ENCODE assay signal across 8 mouse cellular contexts in the genomic region with DNA sequence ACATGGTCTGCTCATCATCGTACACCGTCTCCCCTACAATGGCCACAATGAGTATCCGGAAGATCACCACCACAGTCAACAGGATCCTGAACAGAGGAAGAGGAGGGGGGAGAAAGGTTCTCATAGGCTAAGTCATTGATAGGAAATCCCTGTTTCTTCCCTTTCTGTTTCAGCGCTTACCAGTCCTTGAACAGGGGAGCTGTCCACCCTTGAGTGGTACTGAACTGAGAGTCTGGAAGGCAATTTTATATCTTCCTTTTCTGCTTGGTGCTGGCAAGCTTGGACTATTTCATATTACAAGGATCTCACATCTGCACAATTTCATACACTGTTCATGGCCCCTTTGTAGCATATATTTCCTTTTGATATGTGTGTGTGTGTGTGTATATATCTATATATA. TPM values are rescaled to one million over a fixed set of nuclear protein-coding genes. Genes with fewer than 3 reads are reported as not detected.
DNase-seq lines count a peak whose midpoint lies in the region; ATAC-seq lines count a peak whose summit lies in the region.

No protein-coding gene starts in this region.

- H3K9ac ChIP-seq in liver, embryonic 11.5 days (ENCODE audit: low read depth, low read length), result no peak overlapping the region
- no peak overlapping the region; the same call in 1 of the 2 replicates for H3K9ac ChIP-seq in hindbrain, embryonic 16.5 days (ENCODE audit: low read depth, low read length)

- no peak overlapping the region for H3K27ac ChIP-seq in liver, embryonic 11.5 days (ENCODE audit: low read depth, low read length)
- H3K27ac ChIP-seq in hindbrain, embryonic 16.5 days (ENCODE audit: low read depth, low read length), result no peak overlapping the region
- no peak overlapping the region for H3K27ac ChIP-seq in midbrain, embryonic 10.5 days (replicated peaks)

- WGBS in liver, embryonic 11.5 days, result 42% methylated on average over 4 of the region's 4 CpGs
- WGBS in hindbrain, embryonic 16.5 days, result 66% methylated on average over 4 of the region's 4 CpGs
- 44% methylated on average over 4 of the region's 4 CpGs for WGBS in midbrain, embryonic 10.5 days

- peaks cover 41% of the 10 kb centered on the region for H3K27me3 ChIP-seq in liver, embryonic 11.5 days (replicated peaks; ENCODE audit: control insufficient read depth, insufficient read depth, low read length)
- no peaks in the 10 kb centered on the region for H3K27me3 ChIP-seq in hindbrain, embryonic 16.5 days (replicated peaks; ENCODE audit: control insufficient read depth, insufficient read depth, low read length)
- peaks cover 44% of the 10 kb centered on the region for H3K27me3 ChIP-seq in midbrain, embryonic 10.5 days (ENCODE audit: low read depth, poor library complexity, severe bottlenecking)

- DNase-seq in liver, result peak; percentile 43
- no peak for DNase-seq in liver, embryonic 11.5 days (ENCODE audit: low spot score)
- DNase-seq in c-Kit-positive CD71-negative TER-119-negative erythroid progenitor cells, embryonic 14.5 days (ENCODE audit: low read depth), result peak; percentile 37
- peak; percentile 33 for DNase-seq in midbrain, embryonic 10.5 days (ENCODE audit: low spot score)
- DNase-seq in left cerebral cortex, adult 8-10 months (ENCODE audit: low spot score in 2 of 2), result no peak
- DNase-seq in right cerebral cortex, postnatal 25 days, result no peak
- DNase-seq in right cerebral cortex, adult 2 months (ENCODE audit: low spot score in 2 of 2), result no peak

- H3K4me1 ChIP-seq in liver, embryonic 11.5 days (replicated peaks; ENCODE audit: control insufficient read depth, insufficient read depth, low read length), result no peaks in the 10 kb centered on the region
- H3K4me1 ChIP-seq in hindbrain, embryonic 16.5 days (ENCODE audit: control insufficient read depth, insufficient read depth, low read depth, low read length), result peaks cover 4% of the 10 kb centered on the region; the same call in 1 of the 2 replicates
- H3K4me1 ChIP-seq in midbrain, embryonic 10.5 days, result peaks cover 17% of the 10 kb centered on the region

- ATAC-seq in liver, embryonic 11.5 days (replicated peaks; ENCODE audit: low FRiP score), result no peak
- no peak for ATAC-seq in hindbrain, embryonic 16.5 days

- H3K9me3 ChIP-seq in liver, embryonic 11.5 days (ENCODE audit: control insufficient read depth, low read length), result no peaks in the 10 kb centered on the region
- H3K9me3 ChIP-seq in hindbrain, embryonic 16.5 days (ENCODE audit: control insufficient read depth, low read length), result no peaks in the 10 kb centered on the region
- no peaks in the 10 kb centered on the region for H3K9me3 ChIP-seq in midbrain, embryonic 10.5 days (replicated peaks)

- H3K36me3 ChIP-seq in liver, embryonic 11.5 days (ENCODE audit: control insufficient read depth, insufficient read depth, low read length), result no peaks in the 10 kb centered on the region
- no peaks in the 10 kb centered on the region for H3K36me3 ChIP-seq in hindbrain, embryonic 16.5 days (ENCODE audit: control insufficient read depth, insufficient read depth, low read length)
- H3K36me3 ChIP-seq in midbrain, embryonic 10.5 days, result no peaks in the 10 kb centered on the region

- H3K4me3 ChIP-seq in liver, embryonic 11.5 days (ENCODE audit: low read depth, low read length), result no peak overlapping the region
- peak overlapping the region; percentile 53 for H3K4me3 ChIP-seq in hindbrain, embryonic 16.5 days (ENCODE audit: low read length)
- no peak overlapping the region for H3K4me3 ChIP-seq in midbrain, embryonic 10.5 days

- no peak overlapping the region for H3K4me2 ChIP-seq in liver, embryonic 11.5 days
- H3K4me2 ChIP-seq in hindbrain, embryonic 16.5 days (ENCODE audit: low read length), result peak overlapping the region; percentile 69

RNA-seq across cellular contexts. Expression of gene Gjd2, which starts 1.6 kb away (rescaled TPM):
- polyA plus RNA-seq in liver, embryonic 11.5 days (2014; fragmentation: Nextera tagmentation; extraction: Ambion mirVana), result not detected in 2 replicates
- polyA plus RNA-seq in hindbrain, embryonic 16.5 days (2015; fragmentation: Nextera tagmentation; extraction: Ambion mirVana), result 11.0 and 11.3 TPM in 2 replicates
- 0.44 and 1.1 TPM in 2 replicates for polyA plus RNA-seq in midbrain, embryonic 10.5 days (2016; fragmentation: Nextera tagmentation; extraction: Ambion mirVana)
- 1 to 10 TPM; 5.0 to 5.9 (median 5.8) TPM for total RNA-seq in left cerebral cortex, adult 8-10 months (2022)

RNA-seq across cellular contexts. Expression of gene Actc1, which starts 41.5 kb away (rescaled TPM):
- polyA plus RNA-seq in liver, embryonic 11.5 days (2014; fragmentation: Nextera tagmentation; extraction: Ambion mirVana), result 40.9 and 96.3 TPM in 2 replicates
- 1.3 and 71.3 TPM in 2 replicates for polyA plus RNA-seq in hindbrain, embryonic 16.5 days (2015; fragmentation: Nextera tagmentation; extraction: Ambion mirVana)
- 3.1 and 3.6 TPM in 2 replicates for polyA plus RNA-seq in midbrain, embryonic 10.5 days (2016; fragmentation: Nextera tagmentation; extraction: Ambion mirVana)
- total RNA-seq in left cerebral cortex, adult 8-10 months (2022), result 1 to 10 TPM in 3 of 4 experiments, not detected in 1; 2.0 to 4.6 (median 2.2) TPM

Comparison
In these comparisons a context has a peak if more than half of its experiments do, and no peak if none do; other contexts are left out.
1. DNase-seq: peak in liver (single experiment), c-Kit-positive CD71-negative TER-119-negative erythroid progenitor cells, embryonic 14.5 days (single experiment) and midbrain, embryonic 10.5 days (single experiment); none in liver, embryonic 11.5 days (single experiment), left cerebral cortex, adult 8-10 months (0 of 2), right cerebral cortex, postnatal 25 days (single experiment) and right cerebral cortex, adult 2 months (0 of 2).